Mouse (Mus musculus) left cerebral cortex, postnatal 14 days (tissue): ENCODE results near the gene Gcnt3. TPM values are rescaled to one million over a fixed set of nuclear protein-coding genes. Genes with fewer than 3 reads are reported as not detected.

Experiments
- total RNA-seq, 2 experiments: library from RNA; stranded (reverse); gene quantifications; 2 replicates each; pipeline ENCODE4 v1.2.3; 2021

Gcnt3 gene
- total RNA-seq, 2 experiments from 2014 or later: not detected

Other genes starting within 250 kb of the Gcnt3 start
- gene Bnip2, start 48.6 kb downstream of the Gcnt3 start, total RNA-seq: 10 to 100 TPM; 43.2 to 44.6 TPM
- gene Gtf2a2, start 25.5 kb downstream of the Gcnt3 start, total RNA-seq: 10 to 100 TPM; 62.7 to 67.1 TPM
- 100 to 1,000 TPM; 194 to 203 TPM for gene Fam81a, start 104.5 kb upstream of the Gcnt3 start, total RNA-seq
- gene Myo1e, start 169.3 kb upstream of the Gcnt3 start, total RNA-seq: 10 to 100 TPM; 12.3 to 13.7 TPM